Mouse (Mus musculus): ENCODE data around the gene Mdp1.

The Mdp1 gene

DNA sequence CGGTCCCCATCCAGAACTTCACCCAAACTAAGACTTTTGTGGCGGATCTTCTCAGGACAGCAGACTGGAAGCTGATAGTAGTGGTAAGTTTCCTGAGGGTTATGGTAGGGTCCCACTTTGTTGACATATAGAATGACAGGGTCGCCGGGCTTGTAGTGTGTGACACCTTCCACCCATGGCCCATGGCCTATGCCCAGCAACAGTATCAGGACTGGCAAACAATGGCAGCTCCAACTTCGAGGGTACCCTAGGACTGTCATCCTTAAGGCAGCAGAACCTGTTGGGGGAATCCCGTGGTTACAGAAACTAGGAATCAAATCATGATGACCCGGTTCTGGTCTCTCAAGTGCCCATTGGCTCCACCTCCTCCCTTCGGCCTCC is 17.6 kb downstream of the Mdp1 start:
- no peak for DNase-seq

DNA sequence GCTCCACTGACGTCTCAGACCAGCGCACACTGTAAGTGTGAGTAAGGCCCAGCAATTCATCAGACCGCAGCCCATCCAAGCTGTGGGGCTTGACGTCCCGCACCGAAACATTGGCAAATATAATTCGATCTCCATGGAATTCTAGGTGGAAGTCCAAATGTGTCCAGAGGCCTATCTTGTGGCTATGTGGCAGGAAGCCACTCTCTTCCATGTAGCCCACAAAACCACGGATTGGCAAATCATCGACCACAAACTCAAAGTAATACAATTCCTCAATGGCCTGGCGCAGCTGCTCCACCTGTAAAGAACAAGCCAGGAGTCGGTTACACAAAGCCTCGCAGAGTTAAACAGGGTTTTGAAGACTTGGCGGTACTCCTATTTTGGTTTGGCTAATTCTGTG is 19.0 kb downstream of the Mdp1 start:
- no peak for DNase-seq

DNA sequence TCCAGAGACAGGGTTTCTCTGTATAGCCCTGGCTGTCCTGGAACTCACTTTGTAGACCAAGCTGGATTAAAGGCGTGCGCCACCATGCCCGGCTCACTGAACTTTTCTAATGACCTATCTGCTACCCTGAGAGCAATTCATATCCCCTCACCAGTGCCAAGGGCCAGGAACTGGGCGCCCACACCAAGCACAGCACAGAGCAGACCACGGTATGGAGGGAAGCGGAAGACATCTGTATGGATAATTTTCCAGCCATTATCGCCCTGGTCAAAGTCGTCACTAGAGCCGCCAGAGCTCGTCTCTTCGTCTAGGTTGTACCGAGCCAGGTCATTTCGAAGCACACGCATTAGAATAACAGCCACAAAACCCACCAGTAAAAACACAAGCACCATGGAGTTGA is 19.5 kb downstream of the Mdp1 start:
- DNase-seq: no peak

DNA sequence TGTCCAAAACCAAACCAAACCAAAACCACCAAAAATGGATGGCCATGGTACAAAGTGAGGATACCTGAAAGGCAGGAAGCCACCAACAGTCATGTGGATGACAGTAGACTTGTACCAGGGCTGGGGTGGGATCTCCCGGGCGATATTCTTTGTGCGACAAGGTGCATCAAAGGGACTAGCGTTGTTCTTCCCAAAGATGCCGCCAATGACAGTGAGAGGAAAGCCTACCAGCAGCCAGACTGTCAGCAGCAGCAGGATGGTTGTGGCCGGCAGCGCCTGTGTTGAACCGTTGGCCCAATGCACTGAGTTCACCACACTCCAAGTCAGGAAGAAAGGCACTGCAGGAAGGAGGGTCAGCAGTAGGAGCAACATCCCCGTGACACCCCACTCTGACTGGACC is 22.5 kb downstream of the Mdp1 start, which contains the start of gene Gm49378:
Gene Gm49378 (minus strand): TSS at position 101 of the 400 bp plus-strand sequence.
- no peak for DNase-seq

DNA sequence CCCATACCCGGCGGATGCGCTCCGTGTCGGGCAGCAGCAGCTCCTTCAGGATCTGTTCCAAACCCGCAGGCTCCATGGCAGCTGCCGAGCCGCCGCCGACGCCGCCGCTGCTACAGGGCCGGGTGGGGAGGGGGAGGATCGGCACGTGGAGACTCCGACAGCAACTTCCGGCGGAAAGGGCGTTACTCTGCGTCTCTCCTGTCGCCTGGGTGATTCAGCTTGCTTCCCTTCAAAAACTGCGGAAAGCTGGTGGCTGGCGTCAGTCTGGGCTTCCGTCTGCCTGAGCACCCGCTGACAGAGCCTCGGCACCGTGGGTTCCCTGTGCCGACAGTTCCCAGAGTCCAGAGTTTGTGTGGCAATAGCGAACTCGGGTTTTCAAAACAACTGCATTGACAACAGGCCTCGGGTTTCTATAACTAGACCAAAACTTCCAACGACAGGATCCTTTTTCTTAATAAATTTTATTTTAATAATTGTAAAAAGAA is 24.7 kb downstream of the Mdp1 start, which contains the start of gene Ipo4:
Gene Ipo4 (minus strand): TSS at position 435 of the 485 bp plus-strand sequence.
- DNase-seq: peak; percentile 87

DNA sequence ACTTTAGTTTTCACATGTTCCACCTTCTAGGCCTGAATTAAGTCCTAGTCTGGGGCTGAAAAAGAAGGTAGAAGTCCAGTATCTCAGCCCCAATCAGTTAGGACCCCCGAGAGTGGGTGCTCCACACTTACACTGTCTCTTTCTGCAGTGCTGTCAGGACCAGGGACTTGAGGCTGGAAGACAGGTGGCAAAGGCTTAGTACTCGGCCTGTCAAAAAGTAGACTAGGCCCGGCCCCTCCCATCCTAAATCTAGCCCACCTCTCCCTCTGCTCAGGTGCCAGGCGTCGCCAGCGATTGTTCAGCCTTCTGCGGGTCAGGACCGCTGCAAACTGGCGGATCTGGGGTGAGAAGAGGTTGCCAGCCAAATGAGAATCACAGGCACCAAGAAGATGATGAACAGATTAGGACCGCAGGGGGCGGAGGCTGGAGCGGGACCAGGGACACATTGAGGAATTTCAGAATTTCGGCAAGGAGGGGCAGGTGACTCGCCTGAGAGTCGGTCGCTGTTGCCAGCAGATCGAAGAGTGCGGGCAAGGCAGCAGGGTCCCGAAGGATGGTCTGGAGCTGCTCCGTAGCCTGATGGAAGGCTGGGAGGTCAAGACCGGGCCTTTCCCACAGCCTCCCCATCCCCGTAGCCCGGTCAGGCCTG is 25.3 kb downstream of the Mdp1 start:
- no peak for DNase-seq

DNA sequence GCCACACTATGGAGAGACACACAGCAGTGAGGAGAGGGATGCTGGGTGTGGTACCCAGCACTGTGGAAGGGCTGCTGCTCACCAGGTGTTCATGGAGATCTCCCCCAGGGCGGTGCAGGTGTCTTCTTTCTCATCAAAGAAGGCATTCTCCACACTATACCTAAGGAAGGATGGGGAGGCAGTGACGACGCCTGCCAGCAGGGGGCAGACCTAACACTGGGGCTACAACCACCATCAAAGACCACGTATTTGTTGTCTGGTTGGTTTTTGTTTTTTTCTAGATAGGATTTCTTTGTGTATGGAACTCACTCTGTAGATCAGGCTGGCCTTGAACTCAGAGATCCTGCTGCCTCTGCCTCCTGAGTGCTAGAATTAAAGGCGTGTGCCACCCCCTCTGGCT is 31.0 kb downstream of the Mdp1 start:
- DNase-seq: peak; percentile 82

DNA sequence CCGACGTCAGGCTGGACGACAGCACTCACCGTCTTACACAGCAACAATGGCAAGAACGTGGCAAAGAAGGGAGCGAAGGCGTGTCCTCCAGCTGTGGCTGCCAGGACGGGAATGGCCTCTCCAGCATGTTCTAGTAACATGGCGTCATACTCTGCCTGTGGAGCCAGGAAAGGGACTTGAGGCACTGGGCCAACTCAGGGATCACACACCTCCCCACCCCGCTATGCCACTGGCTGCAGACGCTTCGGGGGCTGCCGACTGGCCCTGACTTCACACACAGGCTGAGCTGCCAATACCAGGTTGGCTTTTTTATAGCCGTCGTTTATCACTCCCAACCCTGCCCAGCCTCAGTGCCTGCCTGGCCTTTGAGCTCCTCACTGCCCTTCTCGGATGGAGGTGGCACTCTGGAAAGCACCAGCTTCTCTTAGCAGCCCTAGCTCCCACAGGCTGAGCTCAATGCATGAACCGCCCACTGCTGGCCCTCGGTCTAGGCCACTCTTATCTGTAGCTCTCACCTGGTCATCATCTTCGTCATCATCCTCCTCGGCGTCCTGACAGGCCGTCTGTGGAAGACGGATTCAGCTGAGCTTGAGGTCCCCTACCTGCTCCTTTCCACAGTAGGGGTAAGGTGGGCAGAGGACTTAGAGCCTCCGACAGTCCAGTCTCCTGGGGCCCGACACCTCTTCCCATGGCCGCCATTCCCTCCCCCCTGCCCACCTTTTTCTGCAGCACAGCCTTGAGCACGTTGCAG is 32.1 kb downstream of the Mdp1 start:
- DNase-seq: no peak

DNA sequence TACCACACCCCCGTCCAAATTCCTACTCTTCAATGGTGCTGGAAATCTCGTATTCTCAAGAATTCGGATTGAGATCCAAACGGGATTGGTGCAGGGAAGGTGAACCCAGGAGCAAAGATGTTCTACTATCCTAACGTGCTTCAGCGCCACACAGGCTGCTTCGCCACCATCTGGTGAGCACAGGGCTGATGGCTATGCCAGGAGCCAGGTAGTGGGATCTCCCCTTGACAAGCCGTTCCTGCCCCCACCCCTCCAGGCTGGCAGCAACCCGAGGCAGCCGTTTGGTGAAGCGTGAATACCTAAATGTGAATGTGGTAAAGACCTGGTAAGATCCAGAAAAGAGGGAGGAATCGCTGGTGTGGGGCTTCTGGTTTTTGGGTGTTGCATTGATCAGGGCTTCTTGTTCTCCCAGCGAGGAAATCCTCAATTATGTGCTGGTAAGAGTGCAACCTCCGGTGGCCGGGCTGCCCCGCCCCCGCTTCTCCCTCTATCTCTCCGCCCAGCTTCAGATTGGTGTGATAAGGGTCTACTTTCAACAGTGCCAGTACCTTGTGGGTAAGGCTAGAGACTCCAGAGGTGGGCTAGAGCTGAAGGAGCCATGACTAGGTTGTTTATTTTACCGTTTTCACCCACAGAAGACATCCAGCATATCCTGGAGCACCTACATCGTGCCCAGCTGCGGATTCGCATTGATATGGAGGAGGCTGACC is 41.7 kb downstream of the Mdp1 start:
- no peak for DNase-seq

DNA sequence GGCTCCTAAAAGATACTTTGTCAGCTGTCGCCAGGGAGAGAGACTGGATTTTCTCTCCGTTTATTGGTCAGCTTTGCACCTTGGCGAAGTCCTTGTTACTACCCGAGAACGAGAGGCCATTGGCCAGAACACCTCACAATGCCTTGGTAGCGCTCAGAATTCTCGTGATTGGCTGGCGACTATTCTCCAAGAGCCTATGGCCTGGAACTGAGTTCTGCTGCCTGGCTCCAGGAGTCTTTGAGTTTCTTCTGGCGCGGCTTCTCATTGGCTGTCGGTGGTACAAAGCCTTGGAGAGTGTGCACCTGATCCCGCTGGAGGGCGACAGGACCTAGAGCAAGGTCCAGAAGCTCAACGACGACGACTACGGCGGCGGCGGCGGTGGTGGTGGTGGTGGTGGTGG is 42.5 kb downstream of the Mdp1 start, which contains the start of gene Rec8:
Gene Rec8 (plus strand): TSS at position 216 of the 400 bp plus-strand sequence.
- no peak for DNase-seq

DNA sequence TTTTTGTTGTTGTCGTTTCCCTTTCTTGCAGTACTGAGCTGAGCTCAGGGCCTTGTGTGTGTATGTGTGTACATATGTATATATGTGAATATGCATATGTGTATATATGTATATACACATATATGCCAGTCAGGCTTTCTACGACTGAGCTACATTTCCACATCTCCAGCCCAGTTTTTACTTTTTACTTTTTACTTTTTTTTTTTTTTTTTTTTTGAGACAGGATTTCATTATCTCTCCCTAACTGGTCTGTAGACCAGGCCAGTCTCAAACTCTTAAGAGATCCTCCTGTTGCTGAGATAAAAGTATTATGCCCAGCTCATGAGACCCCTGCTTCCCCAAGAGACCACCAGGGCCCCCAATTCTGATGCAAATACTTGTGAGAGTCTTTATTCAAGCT is 43.5 kb downstream of the Mdp1 start:
- DNase-seq: no peak

DNA sequence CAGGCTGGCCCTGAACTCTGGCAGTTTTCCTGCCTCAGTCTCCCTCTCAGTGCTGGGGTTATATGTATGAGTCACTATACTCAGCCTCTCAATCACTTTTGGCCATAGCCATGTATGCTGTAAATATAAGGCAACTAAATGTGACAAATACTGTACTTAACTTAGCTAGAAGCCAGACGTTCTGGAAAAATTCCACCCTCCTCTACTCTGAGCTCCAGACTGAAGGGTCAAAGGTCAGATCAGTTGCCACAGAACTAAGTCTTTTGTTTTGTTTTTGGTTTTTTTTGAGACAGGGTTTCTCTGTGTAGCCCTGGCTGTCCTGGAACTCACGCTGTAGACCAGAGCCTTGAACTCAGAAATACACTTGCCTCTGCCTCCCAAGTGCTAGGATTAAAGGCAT is 44.4 kb downstream of the Mdp1 start:
- DNase-seq: no peak

DNA sequence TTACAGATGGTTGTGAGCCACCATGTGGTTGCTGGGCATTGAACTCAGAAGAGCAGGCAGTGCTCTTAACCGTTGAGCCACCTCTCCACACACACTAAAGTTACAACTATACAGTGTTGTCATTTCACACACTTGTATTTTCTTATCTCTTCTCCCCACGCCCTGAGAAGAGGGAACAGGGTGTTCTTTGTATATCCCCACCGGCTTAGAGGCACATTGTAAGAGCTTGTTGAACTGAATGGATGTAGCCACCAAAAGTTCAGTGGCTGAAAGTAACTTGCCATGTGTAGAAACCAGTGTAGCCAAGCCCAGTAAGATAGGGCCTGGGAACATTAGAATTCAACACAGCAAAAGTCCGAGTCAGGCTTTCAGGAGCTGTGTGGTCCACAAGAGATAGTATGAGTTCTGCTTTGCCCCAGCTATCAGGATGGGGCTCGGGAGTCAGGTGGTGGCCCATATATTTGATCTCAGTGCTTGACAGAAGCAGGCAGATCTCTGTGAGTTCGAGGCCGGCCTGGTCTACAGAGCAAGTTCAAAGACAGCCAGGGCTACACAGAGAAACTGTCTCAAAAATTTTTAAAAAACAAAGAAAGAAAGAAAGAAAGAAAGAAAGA is 45.6 kb downstream of the Mdp1 start:
- DNase-seq: no peak

DNA sequence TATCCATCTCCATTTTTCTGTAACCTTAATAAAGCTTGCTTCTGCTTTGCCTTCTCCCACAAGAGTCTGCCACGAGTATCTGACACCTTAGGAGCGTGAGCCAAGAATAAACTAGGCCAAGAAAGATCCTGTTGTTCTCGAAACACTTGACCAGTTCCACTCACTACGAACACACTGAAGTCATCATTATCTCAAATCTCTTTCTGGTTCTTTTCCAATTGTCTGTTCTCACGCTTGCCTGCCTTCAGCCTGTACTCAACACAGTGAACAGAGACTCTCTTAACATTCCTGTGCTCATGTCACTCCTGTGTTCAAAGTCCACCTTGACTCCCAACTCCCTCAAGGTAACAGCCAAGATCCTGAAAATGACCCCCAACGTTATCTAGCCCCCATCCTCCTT is 47.0 kb downstream of the Mdp1 start:
- DNase-seq: no peak

DNA sequence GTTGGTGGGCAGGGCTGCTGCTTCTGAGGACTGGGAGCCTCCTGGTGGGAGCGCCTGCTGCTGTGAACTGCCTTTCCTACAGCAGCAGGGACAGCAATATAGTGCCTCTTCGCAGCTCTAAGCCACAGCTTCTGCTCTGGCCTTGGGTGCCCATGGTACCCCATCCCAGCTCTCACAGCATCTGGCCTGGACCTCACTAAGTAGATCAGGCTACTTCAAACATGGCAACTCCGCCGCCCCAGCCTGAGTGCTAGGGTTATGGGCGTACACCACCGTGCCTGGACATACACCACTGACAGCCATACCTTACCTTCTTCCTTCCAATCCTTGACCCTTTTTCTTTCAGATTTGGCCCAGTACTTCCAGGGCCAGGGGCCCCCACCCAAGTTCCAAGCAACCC is 52.0 kb downstream of the Mdp1 start:
- no peak for DNase-seq

Measured in thymus, postnatal 25 days (tissue).